In genomic region chr4:34847679-34848309, GRCm38 (mm10) we compare ENCODE assay signal across 19 mouse cellular contexts. TPM values are rescaled to one million over a fixed set of nuclear protein-coding genes. Genes with fewer than 3 reads are reported as not detected.
A peak's percentile ranks its signal among the peaks of the same experiment; 100 is the strongest.
DNase-seq lines count a peak whose midpoint lies in the region; ATAC-seq lines count a peak whose summit lies in the region.
"Had no signal": no experiment of that assay in that cellular context is flagged by ENCODE, and none has a peak within 500 bp of the region (broad histone marks: within the 10 kb centered on the region; RNA-seq: fewer than 3 reads in every experiment).

No protein-coding gene starts in this region.

- H3K4me1 ChIP-seq in megakaryocyte, embryonic 14.5 days, result peaks cover 52% of the 10 kb centered on the region
- H3K4me1 ChIP-seq in liver, embryonic 12.5 days, result peaks cover 19% of the 10 kb centered on the region

- H3K27me3 ChIP-seq in megakaryocyte, embryonic 14.5 days (replicated peaks), result no peaks in the 10 kb centered on the region
- no peaks in the 10 kb centered on the region for H3K27me3 ChIP-seq in liver, embryonic 12.5 days (replicated peaks)
- H3K27me3 ChIP-seq: embryonic facial prominence, embryonic 13.5 days; hindbrain, embryonic 13.5 days; lung, embryonic 15.5 days had no signal

- ATAC-seq in liver, embryonic 12.5 days, result no peak

- no peak overlapping the region for H3K9ac ChIP-seq in liver, embryonic 12.5 days
- H3K9ac ChIP-seq: embryonic facial prominence, embryonic 13.5 days; hindbrain, embryonic 13.5 days; lung, embryonic 15.5 days had no signal

- WGBS in liver, embryonic 12.5 days (ENCODE audit: insufficient replicate concordance), result 71% methylated on average over 6 of the region's 6 CpGs

- peak; percentile 25 for DNase-seq in CD4-positive, CD25-positive, alpha-beta regulatory T cell, adult 2 months (ENCODE audit: low read depth, low spot score)
- peak; percentile 28 for DNase-seq in T-cell, adult 2 months (ENCODE audit: low spot score)
- peak; percentile 58 for DNase-seq in thymus, postnatal 14 days
- no peak for DNase-seq in right cerebral cortex, adult 2 months (ENCODE audit: low spot score in 2 of 2)
- no peak for DNase-seq in frontal cortex, postnatal 25 days (ENCODE audit: low spot score in 2 of 2)
- DNase-seq: cerebellum, adult 11 months; gastrocnemius, postnatal 25 days; kidney, adult 18-20 months; kidney, postnatal 4 days; right cerebral cortex, adult 18-20 months had no signal

- H3K4me2 ChIP-seq in liver, embryonic 12.5 days, result no peak overlapping the region
- H3K4me2 ChIP-seq: embryonic facial prominence, embryonic 13.5 days; hindbrain, embryonic 13.5 days; lung, embryonic 15.5 days; midbrain, embryonic 11.5 days had no signal

- peak overlapping the region; percentile 40 for H3K4me3 ChIP-seq in megakaryocyte, embryonic 14.5 days (replicated peaks)
- no peak overlapping the region for H3K4me3 ChIP-seq in liver, embryonic 12.5 days
- H3K4me3 ChIP-seq: embryonic facial prominence, embryonic 13.5 days; hindbrain, embryonic 13.5 days; lung, embryonic 15.5 days had no signal

- H3K27ac ChIP-seq in liver, embryonic 12.5 days, result no peak overlapping the region
- H3K27ac ChIP-seq: embryonic facial prominence, embryonic 13.5 days; hindbrain, embryonic 13.5 days; lung, embryonic 15.5 days had no signal

- H3K36me3 ChIP-seq in megakaryocyte, embryonic 14.5 days (replicated peaks; ENCODE audit: low read length), result peaks cover 47% of the 10 kb centered on the region
- peaks cover 15% of the 10 kb centered on the region for H3K36me3 ChIP-seq in liver, embryonic 12.5 days

- no peaks in the 10 kb centered on the region for H3K9me3 ChIP-seq in megakaryocyte, embryonic 14.5 days
- H3K9me3 ChIP-seq in liver, embryonic 12.5 days (replicated peaks), result no peaks in the 10 kb centered on the region
- H3K9me3 ChIP-seq: hindbrain, embryonic 13.5 days; lung, embryonic 15.5 days had no signal

RNA-seq across cellular contexts. Expression of gene Zfp292, which starts 35.0 kb away (rescaled TPM):
- 0.18 and 0.32 TPM in 2 replicates for polyA plus RNA-seq in megakaryocyte, embryonic 14.5 days (2012; ENCODE audit: insufficient read depth, low replicate concordance)
- 7.1 and 7.9 TPM in 2 replicates for polyA plus RNA-seq in liver, embryonic 12.5 days (2016; fragmentation: Nextera tagmentation; extraction: Ambion mirVana)

RNA-seq across cellular contexts. Expression of gene Cga, which starts 45.8 kb away (rescaled TPM):
- not detected in 2 replicates for polyA plus RNA-seq in megakaryocyte, embryonic 14.5 days (2012; ENCODE audit: insufficient read depth, low replicate concordance)
- polyA plus RNA-seq in liver, embryonic 12.5 days (2016; fragmentation: Nextera tagmentation; extraction: Ambion mirVana), result 0.20 TPM in 1 of 2 replicates, not detected in the other
- polyA plus RNA-seq: cortical plate, adult 2 months; frontal cortex, adult 2 months; heart, embryonic 14.5 days; hindbrain, embryonic 13.5 days; lung, embryonic 15.5 days; midbrain, embryonic 11.5 days had no signal

Comparison
In these comparisons a context has a peak if more than half of its experiments do, and no peak if none do; other contexts are left out.
1. DNase-seq: peak in CD4-positive, CD25-positive, alpha-beta regulatory T cell, adult 2 months (single experiment), T-cell, adult 2 months (single experiment) and thymus, postnatal 14 days (single experiment); none in right cerebral cortex, adult 2 months (0 of 2) and frontal cortex, postnatal 25 days (0 of 2).